Mouse (Mus musculus) E14TG2a.4 (cell line): Measurements from ENCODE around the gene Cpeb2.

Experiments used
- H3K27me3 ChIP-seq: 2 replicates; pipeline ENCODE4 v1.6.1; 2014; ENCODE audit warnings: low read length, control low read depth; ENCODE audit not compliant: insufficient read depth
- H3K36me3 ChIP-seq: 2 replicates; pipeline ENCODE4 v1.6.1; 2014; ENCODE audit warnings: low read length, control low read depth; ENCODE audit not compliant: insufficient read depth
- H3K4me1 ChIP-seq: replicated peaks from 2 replicates; pipeline ENCODE4 v1.6.1; 2014; ENCODE audit warnings: low read depth, low read length, control low read depth
- H3K4me3 ChIP-seq: replicated peaks from 2 replicates; pipeline ENCODE4 v1.5.1; 2014; ENCODE audit warnings: mild to moderate bottlenecking, low read length
- H3K9me3 ChIP-seq: 2 replicates; pipeline ENCODE4 v1.6.1; 2014; ENCODE audit warnings: low read length, control low read depth
- CTCF ChIP-seq: conservative IDR thresholded peaks from 2 replicates; pipeline ENCODE4 v1.5.1; 2014; ENCODE audit warnings: low read length
- NANOG ChIP-seq: IDR thresholded peaks from 2 replicates; pipeline ENCODE4 v1.6.1; 2014; ENCODE audit warnings: borderline replicate concordance, low read length, mixed read lengths
- POU5F1 ChIP-seq: IDR thresholded peaks from 2 replicates; pipeline ENCODE4 v1.6.1; 2014; ENCODE audit warnings: low read length, borderline replicate concordance

The Cpeb2 gene

GRCm38 (mm10) chr5:43235186-43235785 lies 2.3 kb downstream of the Cpeb2 start:
- Histone ChIP-seq H3K4me3 (peak overlapping the region; percentile 88), H3K4me1 (peaks cover 15% of the 10 kb centered on the region), H3K9me3 (no peaks in the 10 kb centered on the region), H3K36me3 (no peaks in the 10 kb centered on the region), H3K27me3 (peaks cover 24% of the 10 kb centered on the region)
- TF ChIP-seq CTCF: no peak

GRCm38 (mm10) chr5:43235997-43236396 lies 3.0 kb downstream of the Cpeb2 start:
- H3K27me3 ChIP-seq: peaks cover 21% of the 10 kb centered on the region

GRCm38 (mm10) chr5:43236476-43236875 lies 3.5 kb downstream of the Cpeb2 start:
- peak; percentile 15; the same call in 1 of the 2 replicates for TF ChIP-seq CTCF
- no peak for TF ChIP-seq POU5F1
- H3K4me1 ChIP-seq: peaks cover 15% of the 10 kb centered on the region
- no peak overlapping the region for H3K4me3 ChIP-seq
- peaks cover 19% of the 10 kb centered on the region for H3K27me3 ChIP-seq
- H3K9me3 ChIP-seq: no peaks in the 10 kb centered on the region
- no peaks in the 10 kb centered on the region for H3K36me3 ChIP-seq

More at GRCm38 (mm10) chr5:43235997-43236396, 3.0 kb downstream of the Cpeb2 start:
- H3K4me3 ChIP-seq: peak overlapping the region; percentile 88; the same call in 1 of the 2 replicates
- TF ChIP-seq NANOG (no peak), CTCF (no peak), POU5F1 (no peak)
- no peaks in the 10 kb centered on the region for H3K9me3 ChIP-seq
- H3K36me3 ChIP-seq: no peaks in the 10 kb centered on the region
- H3K4me1 ChIP-seq: peaks cover 15% of the 10 kb centered on the region

- H3K27me3 ChIP-seq: peaks cover 17% of the 10 kb centered on the region
- no peak for TF ChIP-seq NANOG
- TF ChIP-seq POU5F1: no peak
- peaks cover 11% of the 10 kb centered on the region for H3K4me1 ChIP-seq
- no peak overlapping the region for H3K4me3 ChIP-seq
- H3K36me3 ChIP-seq: no peaks in the 10 kb centered on the region
- no peaks in the 10 kb centered on the region for H3K9me3 ChIP-seq
These were observed 4.3 kb downstream of the Cpeb2 start for GRCm38 (mm10) chr5:43237238-43237637.

DNA sequence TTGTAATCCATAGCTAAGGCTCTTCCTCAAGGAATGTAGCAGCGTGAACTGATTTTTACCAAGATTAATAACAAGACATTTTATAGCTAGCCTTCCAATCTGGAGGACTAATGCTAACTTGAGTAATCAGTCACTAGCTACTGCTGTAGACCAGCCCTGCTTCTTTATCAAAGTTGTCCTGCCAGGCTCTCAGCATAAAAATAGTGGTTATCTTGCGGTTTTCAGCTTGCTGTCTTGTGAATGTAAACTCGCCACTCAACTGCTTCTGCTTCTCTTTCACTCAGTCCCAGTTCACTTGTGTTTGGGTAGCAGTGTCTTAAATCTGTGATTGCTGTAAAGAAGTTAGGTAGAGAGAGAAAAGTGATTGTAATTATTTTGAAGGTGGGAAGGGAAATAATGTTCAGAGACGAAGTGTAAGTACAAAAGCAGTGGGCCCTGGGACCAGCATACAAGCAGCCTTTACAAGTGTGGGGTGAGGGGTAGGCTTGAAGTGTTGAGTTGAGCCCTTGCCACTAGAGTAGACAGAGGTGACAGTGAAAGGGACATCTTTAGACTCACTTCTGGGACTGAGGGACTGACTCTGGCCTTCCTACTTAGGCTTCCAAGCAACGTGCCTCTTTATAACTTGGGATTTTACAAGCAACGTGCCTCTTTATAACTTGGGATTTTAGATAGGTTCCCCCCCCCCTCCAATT lies 6.3 kb downstream of the Cpeb2 start:
- Histone ChIP-seq H3K27me3 (peaks cover 16% of the 10 kb centered on the region), H3K4me1 (peaks cover 9% of the 10 kb centered on the region), H3K4me3 (no peak overlapping the region), H3K36me3 (no peaks in the 10 kb centered on the region), H3K9me3 (no peaks in the 10 kb centered on the region)
- TF ChIP-seq NANOG: no peak
- no peak for TF ChIP-seq POU5F1
- TF ChIP-seq CTCF: no peak

- no peak overlapping the region for H3K4me3 ChIP-seq
- H3K9me3 ChIP-seq: no peaks in the 10 kb centered on the region
- peaks cover 4% of the 10 kb centered on the region for H3K4me1 ChIP-seq
- H3K27me3 ChIP-seq: peaks cover 6% of the 10 kb centered on the region
- no peaks in the 10 kb centered on the region for H3K36me3 ChIP-seq
- TF ChIP-seq CTCF (no peak), POU5F1 (no peak), NANOG (no peak)
These were observed 7.8 kb downstream of the Cpeb2 start for GRCm38 (mm10) chr5:43240729-43241128.

DNA sequence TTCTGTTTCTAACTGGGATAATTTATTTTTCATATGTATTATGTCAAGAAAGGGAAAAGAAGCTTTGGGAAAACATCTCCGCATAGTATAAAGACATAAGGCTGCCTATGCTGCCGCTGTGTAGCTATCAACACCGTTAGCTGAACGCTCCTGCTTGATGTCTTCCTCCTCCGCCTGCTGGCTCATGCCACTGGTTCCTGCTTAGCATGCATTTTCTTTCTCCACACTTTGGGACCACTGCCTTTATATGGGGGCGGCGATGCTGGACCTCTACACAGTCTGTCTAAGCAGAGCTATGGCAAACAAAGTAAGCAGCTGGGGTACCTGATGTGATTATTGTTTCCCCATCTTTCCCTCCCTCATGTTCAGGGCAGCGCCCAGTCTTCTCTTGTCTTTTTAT lies 13.3 kb downstream of the Cpeb2 start:
- no peaks in the 10 kb centered on the region for H3K9me3 ChIP-seq
- no peaks in the 10 kb centered on the region for H3K4me1 ChIP-seq
- H3K4me3 ChIP-seq: no peak overlapping the region
- H3K27me3 ChIP-seq: no peaks in the 10 kb centered on the region
- TF ChIP-seq NANOG: no peak
- TF ChIP-seq POU5F1: no peak
- no peak for TF ChIP-seq CTCF
- no peaks in the 10 kb centered on the region for H3K36me3 ChIP-seq

GRCm38 (mm10) chr5:43246954-43247353 lies 14.0 kb downstream of the Cpeb2 start:
- H3K9me3 ChIP-seq: no peaks in the 10 kb centered on the region
- no peak overlapping the region for H3K4me3 ChIP-seq
- TF ChIP-seq POU5F1 (no peak), CTCF (no peak), NANOG (no peak)
- H3K27me3 ChIP-seq: no peaks in the 10 kb centered on the region
- H3K36me3 ChIP-seq: no peaks in the 10 kb centered on the region
- no peaks in the 10 kb centered on the region for H3K4me1 ChIP-seq

GRCm38 (mm10) chr5:43248001-43248430 lies 15.0 kb downstream of the Cpeb2 start:
- no peaks in the 10 kb centered on the region for H3K36me3 ChIP-seq
- H3K9me3 ChIP-seq: no peaks in the 10 kb centered on the region
- H3K4me1 ChIP-seq: no peaks in the 10 kb centered on the region
- H3K4me3 ChIP-seq: no peak overlapping the region
- no peaks in the 10 kb centered on the region for H3K27me3 ChIP-seq
- TF ChIP-seq NANOG (no peak), CTCF (no peak), POU5F1 (no peak)
